Mouse (Mus musculus) 416B (cell line): ENCODE data around the gene Ikzf4.
A peak's percentile ranks its signal among the peaks of the same experiment; 100 is the strongest.

ENCODE experiments used
- DNase-seq: peaks from one replicate; pipeline ENCODE4 v3.0.0; 2011; ENCODE audit warnings: low read depth

The Ikzf4 gene

GRCm38 (mm10) chr10:128645111-128646011 is at the start of gene Ikzf4:
TSS of gene Ikzf4 (minus strand) at chr10:128645991.
- DNase-seq = no peak

- DNase-seq = peak; percentile 42
Observed at GRCm38 (mm10) chr10:128695411-128695991, 49.7 kb upstream of the Ikzf4 start.

- peak; percentile 72 for DNase-seq
Observed at GRCm38 (mm10) chr10:128674469-128675008, 28.7 kb upstream of the Ikzf4 start.

- DNase-seq = peak; percentile 79
Observed at GRCm38 (mm10) chr10:128673763-128674468, 28.1 kb upstream of the Ikzf4 start, which contains the start of gene Suox. TSS of gene Suox (minus strand) at chr10:128674073.

- no peak for DNase-seq
Observed at GRCm38 (mm10) chr10:128671148-128671547, 25.4 kb upstream of the Ikzf4 start.

GRCm38 (mm10) chr10:128668790-128669672 is 23.2 kb upstream of the Ikzf4 start:
- DNase-seq = no peak

- DNase-seq = no peak
Observed at GRCm38 (mm10) chr10:128665806-128666205, 20.0 kb upstream of the Ikzf4 start.

- DNase-seq = no peak
Observed at GRCm38 (mm10) chr10:128665307-128665706, 19.5 kb upstream of the Ikzf4 start.

GRCm38 (mm10) chr10:128664808-128665207 is 19.0 kb upstream of the Ikzf4 start:
- no peak for DNase-seq

- DNase-seq = peak; percentile 95
Observed at GRCm38 (mm10) chr10:128663441-128664220, 17.8 kb upstream of the Ikzf4 start.

GRCm38 (mm10) chr10:128662465-128662864 is 16.7 kb upstream of the Ikzf4 start:
- DNase-seq = peak; percentile 54

GRCm38 (mm10) chr10:128659490-128659889 is 13.7 kb upstream of the Ikzf4 start:
- no peak for DNase-seq

GRCm38 (mm10) chr10:128657844-128658243 is 12.1 kb upstream of the Ikzf4 start:
- DNase-seq = no peak

GRCm38 (mm10) chr10:128656731-128657130 is 10.9 kb upstream of the Ikzf4 start:
- DNase-seq = no peak

- DNase-seq = no peak
Observed at GRCm38 (mm10) chr10:128655254-128655653, 9.5 kb upstream of the Ikzf4 start.

GRCm38 (mm10) chr10:128653866-128654265 is 8.1 kb upstream of the Ikzf4 start:
- no peak for DNase-seq

GRCm38 (mm10) chr10:128646139-128647089 is 623 bp upstream of the Ikzf4 start:
- no peak for DNase-seq

- no peak for DNase-seq
Observed at GRCm38 (mm10) chr10:128642749-128643148, 3.0 kb downstream of the Ikzf4 start.

- DNase-seq = no peak
Observed at GRCm38 (mm10) chr10:128641871-128642270, 3.9 kb downstream of the Ikzf4 start.
